Mouse (Mus musculus) heart, adult 10 weeks (tissue): ENCODE results near the gene Cdh9. TPM values are rescaled to one million over a fixed set of nuclear protein-coding genes. Genes with fewer than 3 reads are reported as not detected.

Source experiments
- polyA plus RNA-seq: library from polyadenylated mRNA; stranded (reverse); fragments of 350-450 nt; fragmentation: Illumina TruSeq; extraction: RNeasy Lipid Tissue Mini Kit (QIAGEN cat#74804); gene quantifications from one replicate; pipeline ENCODE4 v1.2.3, GENCODE M21; 2014; ENCODE audit warnings: low read depth, low replicate concordance

The Cdh9 gene
- not detected for polyA plus RNA-seq

DNA sequence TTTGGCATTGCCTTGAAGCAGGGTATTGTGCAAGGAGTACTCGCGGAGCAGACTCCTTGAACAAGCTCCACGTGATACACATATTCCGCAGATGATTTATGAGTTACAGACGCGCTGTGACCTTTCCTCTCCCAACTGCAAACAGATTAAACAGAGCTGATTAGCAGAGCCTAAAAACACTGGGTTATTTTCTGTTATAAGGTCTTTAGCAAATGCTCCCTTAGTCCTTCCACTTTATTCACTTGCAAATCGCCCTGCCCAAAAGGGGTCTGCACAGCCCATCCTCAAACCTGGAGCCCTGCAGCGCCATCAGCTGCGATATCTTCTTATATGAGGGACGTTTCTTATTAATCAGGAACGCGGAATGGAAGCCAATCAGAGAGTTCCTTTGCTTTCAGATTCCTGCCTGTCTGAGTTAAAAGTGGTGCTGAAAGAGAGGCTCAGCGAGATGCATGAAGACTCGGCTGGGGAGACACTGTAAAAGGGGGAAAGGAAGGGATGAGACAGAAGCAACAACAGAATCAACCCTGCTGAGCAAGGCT lies at the start of gene Cdh9:
Cdh9 (plus strand) TSS at position 287 of the 542 bp plus-strand sequence.

